Mouse (Mus musculus) megakaryocyte, adult 5-6 weeks (primary cell): ENCODE data around the gene Tmem165. TPM values are rescaled to one million over a fixed set of nuclear protein-coding genes. Genes with fewer than 3 reads are reported as not detected.

Experiments used
- ATAC-seq: 2 replicates; pipeline ENCODE4 v1.8.0; 2016; ENCODE audit warnings: mild to moderate bottlenecking, inconsistent platforms; ENCODE audit not compliant: poor library complexity, severe bottlenecking
- total RNA-seq, 2 experiments: library from RNA; stranded (forward) in 1 of 2; stranded (reverse) in 1 of 2; fragments of 153-499, 151-499 nt in 1 of 2; fragments of 221-1000, 200-1000 nt in 1 of 2; gene quantifications; 2 replicates each; pipeline versions ENCODE4 v1.2.3 to v1.2.4; 2015 to 2017

Tmem165 gene
- total RNA-seq, 2 experiments from 2014 or later, result 101 to 135 TPM

GRCm38 (mm10) chr5:76243274-76243673 is 59.6 kb downstream of the Tmem165 start:
- ATAC-seq, result no peak

- no peak for ATAC-seq
Observed at GRCm38 (mm10) chr5:76243929-76244328, 60.2 kb downstream of the Tmem165 start.

- ATAC-seq, result no peak
Observed at GRCm38 (mm10) chr5:76244430-76244829, 60.8 kb downstream of the Tmem165 start.

- ATAC-seq, result no peak
Observed at GRCm38 (mm10) chr5:76245419-76245818, 61.7 kb downstream of the Tmem165 start.

GRCm38 (mm10) chr5:76246539-76246938 is 62.9 kb downstream of the Tmem165 start:
- no peak for ATAC-seq

- no peak for ATAC-seq
Observed at GRCm38 (mm10) chr5:76250948-76251347, 67.3 kb downstream of the Tmem165 start.

Other genes with a start within 250 kb of the Tmem165 start
- gene Kdr, start 205.4 kb upstream of the Tmem165 start, total RNA-seq (2015), result 0.07 TPM in 1 of 2 replicates, not detected in the other
- 0.07 TPM in 1 of 2 replicates, not detected in the other for gene Kdr, start 205.4 kb upstream of the Tmem165 start, total RNA-seq (2017)
- gene Srd5a3, start 43.6 kb upstream of the Tmem165 start, total RNA-seq (2015), result 83.1 and 104 TPM in 2 replicates
- gene Srd5a3, start 43.6 kb upstream of the Tmem165 start, total RNA-seq (2017), result 45.7 and 59.7 TPM in 2 replicates
- 15.5 and 18.9 TPM in 2 replicates for gene Clock, start 120.9 kb downstream of the Tmem165 start, total RNA-seq (2015)
- 20.6 and 20.8 TPM in 2 replicates for gene Clock, start 120.9 kb downstream of the Tmem165 start, total RNA-seq (2017)
- not detected in 2 replicates for gene Pdcl2, start 147.3 kb downstream of the Tmem165 start, total RNA-seq (2015)
- gene Pdcl2, start 147.3 kb downstream of the Tmem165 start, total RNA-seq (2017), result not detected in 2 replicates
- not detected in 2 replicates for gene Nmu, start 179.9 kb downstream of the Tmem165 start, total RNA-seq (2015)
- gene Nmu, start 179.9 kb downstream of the Tmem165 start, total RNA-seq (2017), result not detected in 2 replicates